Mouse (Mus musculus): ENCODE measurements around the gene Dusp7.

DNA sequence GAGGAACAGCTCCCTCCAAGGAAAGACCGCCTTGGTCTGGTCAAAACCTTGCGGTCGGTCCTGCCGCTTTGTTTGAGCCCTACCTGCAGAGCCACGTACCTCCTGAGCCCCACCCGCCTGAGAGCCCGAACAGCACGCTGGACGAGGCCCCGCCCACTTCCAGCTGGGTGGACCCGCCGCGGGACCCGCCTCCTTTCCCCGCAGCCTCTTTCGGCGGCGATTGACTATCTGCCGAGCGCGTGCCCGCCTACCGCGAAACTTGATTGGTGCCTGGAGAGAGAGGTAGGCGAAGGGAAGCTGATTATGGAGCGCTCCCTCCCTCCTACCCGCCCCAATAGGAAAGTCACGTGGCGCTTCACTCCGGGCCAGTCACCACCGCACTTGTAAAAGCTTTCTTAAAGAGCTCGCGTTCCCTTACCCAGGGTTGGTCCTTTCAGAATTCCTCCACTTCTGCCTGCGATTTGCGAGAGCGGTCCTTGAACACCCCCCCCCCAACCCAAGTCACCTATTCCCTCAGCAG lies 780 bp upstream of the Dusp7 start:
- peak; percentile 76 for TF ChIP-seq POLR2A (IDR thresholded peaks at IDR 0.05; ENCODE audit: low read depth, low read length)
- TF ChIP-seq CTCF (IDR thresholded peaks at IDR 0.05; ENCODE audit: borderline replicate concordance, insufficient read depth, low read length): no peak
